Mouse (Mus musculus): ENCODE results near the gene Zdhhc24.

DNA sequence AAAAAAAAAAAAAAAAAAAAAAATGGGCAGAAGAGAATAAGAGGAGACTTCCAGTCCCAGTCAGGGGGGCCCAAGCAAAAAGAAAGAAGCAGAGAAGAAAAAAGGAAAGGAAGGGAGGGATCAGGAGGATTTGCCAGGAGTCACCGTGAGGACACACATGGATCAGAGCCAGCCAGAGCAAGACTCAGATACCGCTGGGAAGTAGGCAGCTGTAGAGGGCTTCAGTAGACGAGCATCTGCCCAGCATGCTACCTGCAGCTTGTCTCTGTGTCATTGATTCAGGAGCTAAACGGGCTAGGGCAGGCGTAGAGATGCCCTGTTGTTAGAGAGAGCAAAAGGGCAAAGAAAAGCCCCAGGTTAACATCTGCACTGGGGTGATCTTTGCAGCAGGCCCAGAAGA lies 28.2 kb upstream of the Zdhhc24 start:
- TF ChIP-seq CTCF (IDR thresholded peaks at IDR 0.05; ENCODE audit: low read depth) (no peak), EP300 (IDR thresholded peaks at IDR 0.05; ENCODE audit: low read depth) (no peak)
